Mouse (Mus musculus) right cerebral cortex, postnatal 36 days (tissue): Measurements from ENCODE around the gene Entpd5.
"Not testable (repeated sequence)": the region's sequence is repeated elsewhere in the genome, so short reads cannot be mapped to it uniquely, and the experiment has no call there.

ENCODE experiments used
- DNase-seq, 2 experiments: peaks; one replicate each; pipeline ENCODE4 v3.0.0; 2022; ENCODE audit warnings: low spot score in 2 of 2, mixed read lengths in 1 of 2

The Entpd5 gene

GRCm38 (mm10) chr12:84399135-84399534, 9.7 kb downstream of the Entpd5 start:
- DNase-seq = no peak

GRCm38 (mm10) chr12:84398629-84399028, 10.2 kb downstream of the Entpd5 start:
- no peak for DNase-seq

GRCm38 (mm10) chr12:84397685-84398084, 11.1 kb downstream of the Entpd5 start:
- DNase-seq = no peak

GRCm38 (mm10) chr12:84396947-84397679, 11.7 kb downstream of the Entpd5 start:
- no peak for DNase-seq

- no peak for DNase-seq
Observed at GRCm38 (mm10) chr12:84393847-84394246, 15.0 kb downstream of the Entpd5 start.

GRCm38 (mm10) chr12:84392681-84393080, 16.1 kb downstream of the Entpd5 start:
- DNase-seq = no peak

- no peak for DNase-seq
Observed at GRCm38 (mm10) chr12:84390336-84390735, 18.5 kb downstream of the Entpd5 start.

GRCm38 (mm10) chr12:84388774-84389400, 19.9 kb downstream of the Entpd5 start:
- DNase-seq = no peak

GRCm38 (mm10) chr12:84388097-84388496, 20.7 kb downstream of the Entpd5 start:
- no peak for DNase-seq

GRCm38 (mm10) chr12:84385408-84385807, 23.4 kb downstream of the Entpd5 start:
- no peak for DNase-seq

- no peak for DNase-seq
Observed at GRCm38 (mm10) chr12:84384644-84385081, 24.2 kb downstream of the Entpd5 start.

- no peak for DNase-seq
Observed at GRCm38 (mm10) chr12:84382369-84382768, 26.5 kb downstream of the Entpd5 start.

- no peak for DNase-seq
Observed at GRCm38 (mm10) chr12:84373831-84374481, 34.9 kb downstream of the Entpd5 start.

GRCm38 (mm10) chr12:84371647-84372046, 37.2 kb downstream of the Entpd5 start:
- DNase-seq = no peak

GRCm38 (mm10) chr12:84366971-84367370, 41.9 kb downstream of the Entpd5 start:
- no peak for DNase-seq

- no peak for DNase-seq
Observed at GRCm38 (mm10) chr12:84365137-84365536, 43.7 kb downstream of the Entpd5 start.

GRCm38 (mm10) chr12:84364291-84364690, 44.5 kb downstream of the Entpd5 start:
- no peak for DNase-seq

GRCm38 (mm10) chr12:84362872-84363271, 46.0 kb downstream of the Entpd5 start:
- DNase-seq = no peak

- DNase-seq = peak; percentile 96
Observed at GRCm38 (mm10) chr12:84361555-84362489, 47.0 kb downstream of the Entpd5 start, which contains the start of the genes Coq6 and Fam161b. Coq6 (plus strand) TSS chr12:84361657. Fam161b (minus strand) TSS chr12:84361833.

GRCm38 (mm10) chr12:84358699-84359098, 50.1 kb downstream of the Entpd5 start:
- not testable (repeated sequence) for DNase-seq

- no peak for DNase-seq
Observed at GRCm38 (mm10) chr12:84347192-84347591, 61.6 kb downstream of the Entpd5 start.
